Mouse (Mus musculus) heart, embryonic 16.5 days (tissue): ENCODE results near the gene Ncl. TPM values are rescaled to one million over a fixed set of nuclear protein-coding genes. Genes with fewer than 3 reads are reported as not detected.
A peak's percentile ranks its signal among the peaks of the same experiment; 100 is the strongest.

ENCODE experiments used
- ATAC-seq: fragments of 200-750 bp; cut with Nextera tagmentation; replicated peaks from 2 replicates; pipeline ENCODE4 v1.8.0; 2017; ENCODE audit warnings: moderate number of reproducible peaks; ENCODE audit not compliant: insufficient read depth, low FRiP score; ENCODE audit errors: extremely low read depth
- H3K27ac ChIP-seq: fragments of 300-500 bp; sonication (generic); 2 replicates; pipeline ENCODE4 v1.5.1; 2014; ENCODE audit warnings: mild to moderate bottlenecking, low read length, control low read depth, moderate library complexity
- H3K27me3 ChIP-seq: fragments of 300-500 bp; sonication (generic); 2 replicates; pipeline ENCODE4 v1.6.1; 2014; ENCODE audit warnings: low read length, mixed read lengths; ENCODE audit not compliant: control insufficient read depth, insufficient read depth
- H3K36me3 ChIP-seq: fragments of 300-500 bp; sonication (generic); 2 replicates; pipeline ENCODE4 v1.6.1; 2014; ENCODE audit not compliant: control insufficient read depth, insufficient read depth
- H3K4me1 ChIP-seq: fragments of 300-500 bp; sonication (generic); 2 replicates; pipeline ENCODE4 v1.6.1; 2014; ENCODE audit warnings: low read length, mixed read lengths; ENCODE audit not compliant: control insufficient read depth, insufficient read depth
- H3K4me2 ChIP-seq: fragments of 300-500 bp; sonication (generic); 2 replicates; pipeline ENCODE4 v1.6.1; 2014; ENCODE audit warnings: low read depth, mild to moderate bottlenecking, control low read depth, low read length
- H3K4me3 ChIP-seq: fragments of 300-500 bp; sonication (generic); 2 replicates; pipeline ENCODE4 v1.5.1; 2014; ENCODE audit warnings: mild to moderate bottlenecking, control low read depth, low read length
- H3K9ac ChIP-seq: fragments of 300-500 bp; sonication (generic); 2 replicates; pipeline ENCODE4 v1.6.1; 2014; ENCODE audit warnings: low read length, control low read depth
- H3K9me3 ChIP-seq: fragments of 300-500 bp; sonication (generic); replicated peaks from 2 replicates; pipeline ENCODE4 v1.6.1; 2016; ENCODE audit warnings: low read length; ENCODE audit not compliant: control insufficient read depth
- WGBS: fragments of 180-500 bp; shearing (Covaris S2); extraction: QIAGEN DNeasy Blood & Tissue Kit; methylation state at CpG from one replicate; pipeline ENCODE4 v1.1.7; 2014; 5-methylcytosine and 5-hydroxymethylcytosine counted together
- polyA plus RNA-seq: library from polyadenylated mRNA; unstranded; fragments of >200 nt; fragmentation: Nextera tagmentation; extraction: Ambion mirVana; gene quantifications from 2 replicates; pipeline ENCODE4 v1.2.1, GENCODE M21; 2015

Ncl gene
- polyA plus RNA-seq, 1 experiment from 2014 or later = 276 TPM

GRCm38 (mm10) chr1:86311467-86312005 lies 47.7 kb downstream of the Ncl start:
- 51% methylated on average over 10 of the region's 10 CpGs for WGBS
- H3K27ac ChIP-seq = no peak overlapping the region

GRCm38 (mm10) chr1:86310536-86311310 lies 48.5 kb downstream of the Ncl start:
- Histone ChIP-seq H3K4me3 (no peak overlapping the region), H3K36me3 (no peaks in the 10 kb centered on the region), H3K27ac (no peak overlapping the region), H3K27me3 (peaks cover 4% of the 10 kb centered on the region; the same call in 1 of the 2 replicates), H3K4me2 (no peak overlapping the region), H3K4me1 (no peaks in the 10 kb centered on the region), H3K9ac (no peak overlapping the region), H3K9me3 (no peaks in the 10 kb centered on the region)
- 48% methylated on average over 15 of the region's 15 CpGs for WGBS
- no peak for ATAC-seq

More at GRCm38 (mm10) chr1:86311467-86312005, 47.7 kb downstream of the Ncl start:
- no peak overlapping the region for H3K4me2 ChIP-seq
- H3K9ac ChIP-seq = no peak overlapping the region
- H3K9me3 ChIP-seq = no peaks in the 10 kb centered on the region
- no peaks in the 10 kb centered on the region for H3K4me1 ChIP-seq
- H3K4me3 ChIP-seq = no peak overlapping the region
- no peaks in the 10 kb centered on the region for H3K36me3 ChIP-seq
- ATAC-seq = no peak
- H3K27me3 ChIP-seq = no peaks in the 10 kb centered on the region

- Histone ChIP-seq H3K4me3 (no peak overlapping the region), H3K4me1 (no peaks in the 10 kb centered on the region), H3K9ac (no peak overlapping the region), H3K36me3 (no peaks in the 10 kb centered on the region), H3K9me3 (no peaks in the 10 kb centered on the region), H3K27me3 (peaks cover 18% of the 10 kb centered on the region), H3K4me2 (no peak overlapping the region), H3K27ac (no peak overlapping the region)
- WGBS = 90% methylated on average over 7 of the region's 7 CpGs
- ATAC-seq = no peak
Measured at GRCm38 (mm10) chr1:86309270-86309833, 49.8 kb downstream of the Ncl start.

GRCm38 (mm10) chr1:86307871-86308641 lies 51.1 kb downstream of the Ncl start:
- Histone ChIP-seq H3K27ac (no peak overlapping the region), H3K9ac (no peak overlapping the region), H3K4me3 (no peak overlapping the region), H3K36me3 (no peaks in the 10 kb centered on the region), H3K4me2 (no peak overlapping the region), H3K4me1 (peaks cover 3% of the 10 kb centered on the region; the same call in 1 of the 2 replicates), H3K9me3 (no peaks in the 10 kb centered on the region), H3K27me3 (peaks cover 29% of the 10 kb centered on the region)
- no peak for ATAC-seq
- 52% methylated on average over 4 of the region's 4 CpGs for WGBS

- Histone ChIP-seq H3K36me3 (no peaks in the 10 kb centered on the region), H3K4me3 (no peak overlapping the region), H3K9me3 (no peaks in the 10 kb centered on the region), H3K27ac (no peak overlapping the region), H3K4me1 (peaks cover 8% of the 10 kb centered on the region), H3K27me3 (peaks cover 37% of the 10 kb centered on the region), H3K4me2 (no peak overlapping the region), H3K9ac (no peak overlapping the region)
- 81% methylated on average over 7 of the region's 7 CpGs for WGBS
- ATAC-seq = no peak
Measured at GRCm38 (mm10) chr1:86307177-86307762, 51.9 kb downstream of the Ncl start.

- Histone ChIP-seq H3K9me3 (no peaks in the 10 kb centered on the region), H3K4me1 (peaks cover 8% of the 10 kb centered on the region), H3K4me3 (no peak overlapping the region), H3K4me2 (no peak overlapping the region), H3K36me3 (no peaks in the 10 kb centered on the region), H3K27me3 (peaks cover 43% of the 10 kb centered on the region), H3K27ac (no peak overlapping the region), H3K9ac (no peak overlapping the region)
- 82% methylated on average over 3 of the region's 3 CpGs for WGBS
- no peak for ATAC-seq
Measured at GRCm38 (mm10) chr1:86306686-86307085, 52.5 kb downstream of the Ncl start.

- WGBS = 3% methylated on average over 16 of the region's 16 CpGs
- Histone ChIP-seq H3K4me1 (peaks cover 8% of the 10 kb centered on the region), H3K4me3 (peak overlapping the region; percentile 65), H3K9ac (no peak overlapping the region; the same call in 1 of the 2 replicates), H3K9me3 (no peaks in the 10 kb centered on the region), H3K27me3 (peaks cover 49% of the 10 kb centered on the region), H3K27ac (no peak overlapping the region), H3K4me2 (peak overlapping the region; percentile 99), H3K36me3 (no peaks in the 10 kb centered on the region)
- ATAC-seq = no peak
Measured at GRCm38 (mm10) chr1:86303873-86304250, 55.3 kb downstream of the Ncl start.

GRCm38 (mm10) chr1:86303063-86303872 lies 55.9 kb downstream of the Ncl start:
- H3K9ac ChIP-seq = peak overlapping the region; percentile 67
- no peak overlapping the region for H3K27ac ChIP-seq
- ATAC-seq = peak; percentile 61; the same call in 1 of the 2 replicates

More at GRCm38 (mm10) chr1:86303063-86303872, 55.9 kb downstream of the Ncl start:
- Histone ChIP-seq H3K4me3 (peak overlapping the region; percentile 65), H3K4me1 (peaks cover 8% of the 10 kb centered on the region), H3K27me3 (peaks cover 49% of the 10 kb centered on the region), H3K9me3 (no peaks in the 10 kb centered on the region), H3K36me3 (no peaks in the 10 kb centered on the region), H3K4me2 (peak overlapping the region; percentile 99)
- 1% methylated on average over 65 of the region's 65 CpGs for WGBS
